Mouse (Mus musculus) midbrain, embryonic 14.5 days (tissue): ENCODE results near the gene Spsb4. TPM values are rescaled to one million over a fixed set of nuclear protein-coding genes. Genes with fewer than 3 reads are reported as not detected.

Experiments used
- ATAC-seq: fragments of 200-750 bp; cut with Nextera tagmentation; 2 replicates; pipeline ENCODE4 v1.8.0; 2017; ENCODE audit warnings: moderate number of reproducible peaks, moderate library complexity; ENCODE audit not compliant: low FRiP score, low TSS enrichment
- DNase-seq: peaks from one replicate; pipeline ENCODE4 v3.0.0-alpha.2; 2015
- H3K27ac ChIP-seq: fragments of 300-500 bp; sonication (generic); replicated peaks from 2 replicates; pipeline ENCODE4 v1.5.1; 2014; ENCODE audit warnings: mild to moderate bottlenecking, low read depth, low read length, moderate library complexity
- H3K27me3 ChIP-seq: fragments of 300-500 bp; sonication (generic); 2 replicates; pipeline ENCODE4 v1.6.1; 2014; ENCODE audit warnings: low read length, control low read depth, mixed read lengths; ENCODE audit not compliant: control insufficient read depth, insufficient read depth
- H3K36me3 ChIP-seq: fragments of 300-500 bp; sonication (generic); 2 replicates; pipeline ENCODE4 v1.6.1; 2014; ENCODE audit warnings: low read length, control low read depth; ENCODE audit not compliant: control insufficient read depth, insufficient read depth
- H3K4me1 ChIP-seq: fragments of 300-500 bp; sonication (generic); 2 replicates; pipeline ENCODE4 v1.6.1; 2014; ENCODE audit warnings: mild to moderate bottlenecking, antibody characterized with exemption, low read length, control low read depth; ENCODE audit not compliant: control insufficient read depth, insufficient read depth
- H3K4me2 ChIP-seq: fragments of 300-500 bp; sonication (generic); 2 replicates; pipeline ENCODE4 v1.6.1; 2014; ENCODE audit warnings: mild to moderate bottlenecking, low read length, moderate library complexity
- H3K4me3 ChIP-seq: fragments of 300-500 bp; sonication (generic); replicated peaks from 2 replicates; pipeline ENCODE4 v1.5.1; 2014; ENCODE audit warnings: low read depth, low read length
- H3K9ac ChIP-seq: fragments of 300-500 bp; sonication (generic); replicated peaks from 2 replicates; pipeline ENCODE4 v1.6.1; 2014; ENCODE audit warnings: mild to moderate bottlenecking, low read length, moderate library complexity
- H3K9me3 ChIP-seq: fragments of 300-500 bp; sonication (generic); 2 replicates; pipeline ENCODE4 v1.6.1; 2016; ENCODE audit warnings: low read length, control low read depth, mixed read lengths; ENCODE audit not compliant: control insufficient read depth
- whole genome bisulfite sequencing: fragments of 180-500 bp; shearing (Covaris S2); extraction: QIAGEN DNeasy Blood & Tissue Kit; methylation state at CpG from one replicate; pipeline ENCODE4 v1.1.7; 2014; 5-methylcytosine and 5-hydroxymethylcytosine counted together
- polyA plus RNA-seq: library from polyadenylated mRNA; unstranded; fragments of >200 nt; fragmentation: Nextera tagmentation; extraction: Ambion mirVana; gene quantifications from 2 replicates; pipeline ENCODE4 v1.2.1, GENCODE M21; 2014

Gene Spsb4
- 33.9 and 38.5 TPM in 2 replicates for polyA plus RNA-seq

GRCm38 (mm10) chr9:97018677-97019147 lies at the start of gene Spsb4:
TSS of gene Spsb4 (minus strand) at chr9:97018843.
- H3K36me3 ChIP-seq = no peaks in the 10 kb centered on the region
- H3K9me3 ChIP-seq = no peaks in the 10 kb centered on the region
- peak within 1 kb of the TSS; percentile 92 for H3K9ac ChIP-seq
- peak within 1 kb of the TSS; percentile 62 for H3K4me3 ChIP-seq
- peak; percentile 92 for ATAC-seq
- peak within 1 kb of the TSS; percentile 98 for H3K27ac ChIP-seq
- 0% methylated on average over 43 of the region's 47 CpGs for WGBS
- peak within 1 kb of the TSS; percentile 66 for H3K4me2 ChIP-seq
- no peaks in the 10 kb centered on the region for H3K27me3 ChIP-seq
- H3K4me1 ChIP-seq = peaks cover 31% of the 10 kb centered on the region
- DNase-seq = peak; percentile 93

DNA sequence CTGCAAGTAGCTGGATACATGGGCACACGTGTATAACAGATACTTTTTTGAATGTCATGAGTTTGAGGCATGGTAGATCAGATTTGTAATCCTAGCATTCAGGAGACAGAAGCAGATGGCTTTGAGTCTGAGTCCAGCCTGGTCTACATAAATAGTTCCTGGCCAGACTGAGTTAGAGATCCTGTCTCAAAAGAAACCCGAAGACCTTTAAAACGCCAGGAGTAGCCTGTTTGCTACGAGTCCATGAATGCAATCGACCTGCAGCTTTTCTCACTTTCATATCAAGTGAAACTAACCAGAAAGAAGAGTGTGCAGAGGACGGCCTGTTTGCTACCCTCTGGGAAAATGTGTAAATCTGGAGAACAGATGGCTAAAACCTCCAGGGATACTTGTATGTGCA lies 49.1 kb upstream of the Spsb4 start:
- no peak for ATAC-seq
- no peak for DNase-seq

DNA sequence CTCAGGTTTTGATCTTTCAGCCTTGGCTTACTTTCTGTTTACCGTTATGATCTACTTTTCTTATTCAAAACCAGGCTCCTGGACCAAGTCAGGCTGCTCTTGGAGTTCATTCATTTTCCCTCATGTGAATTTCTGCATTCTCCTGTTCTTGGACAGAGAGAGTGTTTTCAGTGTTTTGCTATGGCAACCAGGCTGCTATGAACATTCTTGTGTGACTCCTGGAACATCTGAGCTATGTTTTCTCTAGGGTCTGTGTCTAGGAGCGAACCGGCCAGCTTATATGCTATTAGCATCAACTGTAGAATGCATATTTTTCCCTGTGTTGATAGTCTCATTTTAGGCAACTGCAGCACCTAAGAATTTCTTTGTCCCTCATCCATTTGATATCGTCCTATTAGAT lies 47.2 kb upstream of the Spsb4 start:
- ATAC-seq (no peak), DNase-seq (peak; percentile 26)
- H3K9me3 ChIP-seq = no peaks in the 10 kb centered on the region
- H3K36me3 ChIP-seq = no peaks in the 10 kb centered on the region
- no peak overlapping the region for H3K4me3 ChIP-seq
- peaks cover 10% of the 10 kb centered on the region; the same call in 1 of the 2 replicates for H3K4me1 ChIP-seq
- no peak overlapping the region for H3K4me2 ChIP-seq
- no peaks in the 10 kb centered on the region for H3K27me3 ChIP-seq
- H3K27ac ChIP-seq = no peak overlapping the region
- 59% methylated on average over 4 of the region's 4 CpGs for WGBS
- no peak overlapping the region for H3K9ac ChIP-seq

More for the DNA sequence above, 49.1 kb upstream of the Spsb4 start:
- 68% methylated on average over 6 of the region's 6 CpGs for WGBS
- Histone ChIP-seq H3K9ac (no peak overlapping the region), H3K9me3 (no peaks in the 10 kb centered on the region), H3K27ac (no peak overlapping the region), H3K27me3 (no peaks in the 10 kb centered on the region), H3K4me3 (no peak overlapping the region), H3K4me1 (peaks cover 10% of the 10 kb centered on the region; the same call in 1 of the 2 replicates), H3K4me2 (no peak overlapping the region), H3K36me3 (no peaks in the 10 kb centered on the region)

DNA sequence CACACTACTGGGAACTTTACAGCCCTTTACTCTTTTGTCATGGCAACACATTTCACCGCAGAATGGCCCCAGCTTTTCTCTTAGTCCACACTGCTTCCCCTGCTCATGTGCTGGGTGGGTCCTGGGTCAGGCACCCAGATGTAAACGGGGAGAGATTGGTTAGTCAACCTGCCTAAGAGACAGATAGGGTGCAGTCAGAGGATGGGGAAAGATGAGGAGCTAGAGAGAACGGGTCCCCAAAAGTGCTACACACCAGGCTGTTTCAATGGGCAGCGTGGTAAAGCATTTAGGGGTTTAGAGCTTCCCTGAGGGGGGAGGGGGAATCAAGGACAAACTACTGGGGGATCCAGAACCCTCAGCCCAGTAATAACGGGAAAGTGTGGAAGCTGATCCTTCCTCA lies 46.6 kb upstream of the Spsb4 start:
- Histone ChIP-seq H3K4me2 (no peak overlapping the region), H3K9ac (no peak overlapping the region), H3K4me3 (no peak overlapping the region), H3K36me3 (no peaks in the 10 kb centered on the region), H3K4me1 (peaks cover 10% of the 10 kb centered on the region; the same call in 1 of the 2 replicates), H3K9me3 (no peaks in the 10 kb centered on the region), H3K27me3 (no peaks in the 10 kb centered on the region), H3K27ac (no peak overlapping the region)
- ATAC-seq (no peak), DNase-seq (no peak)
- 54% methylated on average over 5 of the region's 5 CpGs for WGBS

GRCm38 (mm10) chr9:97064161-97064560 lies 45.5 kb upstream of the Spsb4 start:
- H3K4me1 ChIP-seq = peaks cover 10% of the 10 kb centered on the region; the same call in 1 of the 2 replicates
- no peak for ATAC-seq
- no peaks in the 10 kb centered on the region for H3K27me3 ChIP-seq
- H3K9ac ChIP-seq = no peak overlapping the region
- H3K4me3 ChIP-seq = no peak overlapping the region
- H3K36me3 ChIP-seq = no peaks in the 10 kb centered on the region
- DNase-seq = no peak
- no peak overlapping the region for H3K27ac ChIP-seq
- no peak overlapping the region for H3K4me2 ChIP-seq
- no peaks in the 10 kb centered on the region for H3K9me3 ChIP-seq
- 97% methylated on average over 1 of the region's 1 CpGs for WGBS

DNA sequence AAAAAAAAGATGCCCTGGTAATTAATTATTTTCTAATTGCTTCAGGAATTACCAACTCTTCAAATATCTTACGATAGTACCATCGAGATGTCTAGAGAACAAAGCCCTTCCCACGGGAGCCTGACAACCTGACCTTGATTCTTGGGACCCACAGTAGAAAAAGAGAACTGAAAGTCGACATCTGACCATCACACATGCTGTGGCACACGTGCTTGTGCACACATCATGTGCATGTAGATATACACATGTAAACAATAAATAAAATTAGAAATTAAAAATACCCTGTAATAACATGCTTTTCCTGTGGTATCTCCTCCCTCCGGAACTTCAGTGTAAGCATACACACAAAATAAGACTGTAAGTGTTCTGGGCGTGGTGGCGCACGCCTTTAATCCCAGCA lies 43.1 kb upstream of the Spsb4 start:
- Histone ChIP-seq H3K9me3 (no peaks in the 10 kb centered on the region), H3K36me3 (no peaks in the 10 kb centered on the region), H3K4me1 (peaks cover 10% of the 10 kb centered on the region; the same call in 1 of the 2 replicates), H3K27me3 (no peaks in the 10 kb centered on the region), H3K27ac (no peak overlapping the region), H3K9ac (no peak overlapping the region), H3K4me3 (no peak overlapping the region), H3K4me2 (no peak overlapping the region)
- 94% methylated on average over 9 of the region's 9 CpGs for WGBS
- ATAC-seq (no peak), DNase-seq (no peak)

DNA sequence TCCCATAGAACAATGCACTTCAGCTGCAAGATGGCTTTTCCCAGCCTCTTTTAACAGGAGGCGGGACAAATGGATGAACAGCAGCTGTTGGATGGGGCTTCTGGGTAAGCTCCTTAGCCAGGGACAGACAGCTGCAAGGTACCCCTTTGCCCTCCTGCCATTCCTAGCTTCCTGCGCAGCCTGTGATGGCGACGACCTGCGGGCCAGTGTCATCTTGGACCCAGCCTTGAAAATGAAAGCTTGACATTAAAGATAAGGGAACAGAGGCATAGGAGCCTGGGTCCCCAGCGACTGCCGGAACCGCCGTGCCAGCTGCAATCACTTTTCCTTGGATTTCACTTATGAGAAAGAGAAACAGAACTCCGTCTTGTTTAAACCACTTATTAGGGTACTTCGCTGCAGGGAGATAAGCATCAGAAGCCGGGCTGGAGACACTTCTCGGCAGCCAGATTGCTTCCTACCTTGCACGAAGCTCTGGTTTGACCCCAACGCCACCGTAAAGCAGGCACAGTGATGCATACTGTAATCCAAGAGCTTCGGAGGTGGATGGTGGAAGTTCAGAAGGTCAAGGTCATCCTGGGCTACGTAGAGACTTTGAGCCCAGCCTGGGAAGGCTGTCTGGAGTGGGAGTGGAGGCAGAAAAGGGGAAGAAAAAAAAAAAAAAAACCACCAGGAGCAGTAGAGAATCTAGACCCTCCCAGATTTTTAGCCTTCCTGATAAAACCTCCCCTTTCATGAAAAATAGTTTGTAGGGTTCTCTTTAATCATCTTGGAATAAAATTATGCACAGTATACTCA lies 38.1 kb upstream of the Spsb4 start:
- peak; percentile 44 for DNase-seq
- Histone ChIP-seq H3K4me3 (no peak overlapping the region), H3K9ac (peak overlapping the region; percentile 18; the same call in 1 of the 2 replicates), H3K4me2 (peak overlapping the region; percentile 3; the same call in 1 of the 2 replicates), H3K4me1 (peaks cover 8% of the 10 kb centered on the region; the same call in 1 of the 2 replicates), H3K9me3 (no peaks in the 10 kb centered on the region), H3K27ac (peak overlapping the region; percentile 52; the same call in 1 of the 2 replicates), H3K36me3 (no peaks in the 10 kb centered on the region), H3K27me3 (no peaks in the 10 kb centered on the region)
- 54% methylated on average over 18 of the region's 18 CpGs for WGBS
- ATAC-seq = no peak

DNA sequence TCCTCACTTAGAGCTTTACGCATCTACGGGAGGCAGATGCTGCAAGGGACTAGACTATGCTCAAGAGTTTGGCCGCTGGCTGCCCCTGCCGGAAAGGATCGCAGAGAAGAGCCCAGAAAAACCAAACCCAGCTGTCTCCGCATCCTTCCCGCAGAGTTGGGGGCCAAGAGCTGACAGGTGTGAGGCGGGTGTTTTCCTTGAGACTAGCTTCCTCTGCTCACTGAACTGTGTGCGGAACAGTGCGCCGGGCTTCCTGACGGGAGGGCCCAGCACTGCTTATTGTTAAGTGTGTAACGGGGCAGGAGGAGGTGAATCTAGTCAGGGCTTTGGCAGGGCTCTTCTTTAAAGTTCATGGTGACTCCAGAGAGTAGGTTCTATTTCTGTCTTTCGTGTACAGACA lies 37.3 kb upstream of the Spsb4 start:
- ATAC-seq = no peak
- peak overlapping the region; percentile 52; the same call in 1 of the 2 replicates for H3K27ac ChIP-seq
- no peaks in the 10 kb centered on the region for H3K36me3 ChIP-seq
- no peak for DNase-seq
- 40% methylated on average over 14 of the region's 14 CpGs for WGBS
- H3K9ac ChIP-seq = no peak overlapping the region
- H3K4me1 ChIP-seq = peaks cover 12% of the 10 kb centered on the region
- no peak overlapping the region for H3K4me2 ChIP-seq
- no peaks in the 10 kb centered on the region for H3K9me3 ChIP-seq
- no peak overlapping the region for H3K4me3 ChIP-seq
- no peaks in the 10 kb centered on the region for H3K27me3 ChIP-seq
